Mouse (Mus musculus): ENCODE results near the gene Cldn14. TPM values are rescaled to one million over a fixed set of nuclear protein-coding genes. Genes with fewer than 3 reads are reported as not detected.

Cldn14 gene
- polyA plus RNA-seq, 1 experiment from 2014 or later = not detected

DNA sequence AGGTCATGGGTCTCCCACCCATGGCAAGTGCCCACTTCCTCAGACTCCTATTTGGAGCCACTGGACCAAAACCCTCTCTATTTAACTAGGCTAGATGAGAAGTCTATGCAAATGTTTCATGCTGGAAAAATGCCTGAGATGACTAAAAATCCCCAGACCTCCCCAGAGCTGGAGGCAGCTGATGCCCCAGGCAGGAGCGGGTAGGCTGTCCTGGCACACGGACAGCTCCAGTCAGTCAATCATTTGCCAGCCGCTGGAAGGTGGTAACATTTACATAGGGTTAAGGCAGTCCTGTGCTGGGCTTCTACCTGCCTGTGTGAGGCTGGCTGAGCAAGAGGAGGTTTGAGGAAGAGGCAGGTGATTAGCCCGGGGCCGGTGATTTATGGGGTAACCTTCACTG is 96.5 kb downstream of the Cldn14 start:
- Histone ChIP-seq H3K4me3 (no peak overlapping the region), H3K27ac (ENCODE audit: poor library complexity, severe bottlenecking) (no peak overlapping the region), H3K4me2 (no peak overlapping the region), H3K4me1 (replicated peaks) (no peaks in the 10 kb centered on the region), H3K9ac (no peak overlapping the region), H3K27me3 (replicated peaks) (no peaks in the 10 kb centered on the region), H3K36me3 (no peaks in the 10 kb centered on the region), H3K9me3 (replicated peaks) (no peaks in the 10 kb centered on the region)
- ATAC-seq (ENCODE audit: insufficient number of reproducible peaks, low FRiP score) = no peak
- 76% methylated on average over 5 of the region's 5 CpGs for WGBS

DNA sequence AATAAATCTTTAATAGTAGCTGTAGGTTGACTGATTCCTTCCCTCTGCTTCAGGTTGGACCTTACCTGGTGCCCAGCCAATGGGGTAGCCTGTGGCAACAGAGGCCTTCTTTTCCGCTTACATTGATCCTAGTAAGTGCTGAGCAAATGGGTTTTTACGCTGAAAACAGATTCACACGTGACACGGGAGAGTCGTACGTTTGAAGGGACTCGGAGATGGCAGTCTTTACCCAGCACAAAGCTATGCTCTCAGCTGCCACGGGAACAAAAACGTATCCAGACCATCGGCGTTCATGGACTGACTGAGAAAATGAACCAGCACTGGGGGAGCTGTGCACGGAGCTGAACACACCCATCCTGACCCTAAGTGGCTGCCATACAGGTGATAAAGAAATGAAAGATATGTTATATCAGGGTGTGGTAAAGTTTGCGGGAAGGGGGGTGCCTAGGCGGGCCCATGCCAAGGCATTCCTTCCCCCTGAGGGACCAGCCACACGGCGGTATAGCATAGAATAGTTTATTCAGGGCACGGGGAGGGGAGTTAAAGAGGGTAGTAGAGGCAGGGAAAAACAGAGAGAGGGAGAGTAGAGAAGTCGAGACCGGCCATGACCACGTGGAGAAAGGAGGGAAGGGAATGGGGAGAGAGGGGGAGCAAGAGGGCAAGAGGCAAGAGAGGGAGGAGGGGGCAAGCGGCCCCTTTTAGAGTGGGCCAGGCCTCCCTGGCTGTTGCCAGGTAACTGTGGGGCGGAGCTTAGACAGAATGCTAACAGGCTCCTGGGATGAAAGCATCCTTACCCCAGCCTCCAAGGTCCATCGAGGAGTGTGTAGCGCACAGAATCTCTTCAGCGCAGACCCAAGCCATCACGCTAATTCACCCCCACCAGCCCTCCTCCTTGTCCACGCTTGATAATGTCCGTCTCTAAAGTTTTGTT is 97.6 kb downstream of the Cldn14 start:
- H3K36me3 ChIP-seq = peaks cover under 1% of the 10 kb centered on the region; the same call in 1 of the 2 replicates
- ATAC-seq (ENCODE audit: insufficient number of reproducible peaks, low FRiP score) = no peak
- H3K9me3 ChIP-seq (replicated peaks) = no peaks in the 10 kb centered on the region
- WGBS = 58% methylated on average over 28 of the region's 28 CpGs
- no peak overlapping the region for H3K4me3 ChIP-seq
- H3K27me3 ChIP-seq (replicated peaks) = no peaks in the 10 kb centered on the region
- no peak overlapping the region for H3K27ac ChIP-seq (ENCODE audit: poor library complexity, severe bottlenecking)
- H3K9ac ChIP-seq = no peak overlapping the region
- no peaks in the 10 kb centered on the region for H3K4me1 ChIP-seq (replicated peaks)
- H3K4me2 ChIP-seq = no peak overlapping the region

DNA sequence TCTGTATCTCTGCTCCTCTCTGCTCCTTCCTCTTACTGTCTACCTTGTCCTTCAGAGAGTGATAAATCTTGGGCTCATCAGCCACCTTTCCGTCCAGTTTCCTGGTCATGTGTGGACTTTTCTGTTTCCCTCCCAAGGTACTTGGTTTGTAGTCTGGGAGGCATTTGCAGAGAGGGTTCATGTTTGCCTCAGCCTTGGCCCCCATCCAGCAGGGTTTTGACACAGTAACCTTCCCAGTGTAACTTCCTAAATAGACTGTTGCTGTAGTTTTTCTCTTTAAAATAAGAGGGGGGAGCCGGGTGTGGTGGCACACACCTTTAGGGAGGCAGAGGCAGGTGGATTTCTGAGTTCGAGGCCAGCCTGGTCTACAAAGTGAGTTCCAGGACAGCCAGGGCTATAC is 98.7 kb downstream of the Cldn14 start:
- Histone ChIP-seq H3K36me3 (peaks cover 9% of the 10 kb centered on the region; the same call in 1 of the 2 replicates), H3K4me1 (replicated peaks) (no peaks in the 10 kb centered on the region), H3K27ac (ENCODE audit: poor library complexity, severe bottlenecking) (no peak overlapping the region), H3K9me3 (replicated peaks) (no peaks in the 10 kb centered on the region), H3K4me3 (no peak overlapping the region), H3K4me2 (no peak overlapping the region), H3K27me3 (replicated peaks) (no peaks in the 10 kb centered on the region), H3K9ac (no peak overlapping the region)
- WGBS = 78% methylated on average over 3 of the region's 3 CpGs
- ATAC-seq (ENCODE audit: insufficient number of reproducible peaks, low FRiP score) = no peak

DNA sequence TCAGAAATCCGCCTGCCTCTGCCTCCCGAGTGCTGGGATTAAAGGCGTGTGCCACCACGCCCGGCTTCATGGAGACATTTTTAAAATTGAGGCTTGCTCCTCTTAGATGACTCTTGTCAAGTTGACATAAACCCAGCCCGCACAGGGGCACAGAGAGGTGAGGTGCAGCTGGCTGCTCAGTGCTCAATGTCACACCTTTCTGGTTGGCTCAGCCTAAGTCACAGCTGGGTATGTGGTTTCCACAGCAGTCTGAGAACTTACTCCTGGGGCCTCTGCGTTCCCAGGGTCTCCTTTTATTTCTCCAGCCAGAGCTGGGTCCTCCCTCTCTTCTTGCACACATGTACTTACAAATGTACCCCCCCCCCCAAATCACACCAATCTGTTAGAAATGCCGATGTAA is 100.4 kb downstream of the Cldn14 start:
- 82% methylated on average over 8 of the region's 8 CpGs for WGBS
- Histone ChIP-seq H3K27ac (ENCODE audit: poor library complexity, severe bottlenecking) (no peak overlapping the region), H3K27me3 (replicated peaks) (no peaks in the 10 kb centered on the region), H3K4me2 (no peak overlapping the region), H3K9ac (no peak overlapping the region), H3K4me1 (replicated peaks) (no peaks in the 10 kb centered on the region), H3K4me3 (no peak overlapping the region), H3K36me3 (peaks cover 23% of the 10 kb centered on the region; the same call in 1 of the 2 replicates), H3K9me3 (replicated peaks) (no peaks in the 10 kb centered on the region)
- ATAC-seq (ENCODE audit: insufficient number of reproducible peaks, low FRiP score) = no peak

DNA sequence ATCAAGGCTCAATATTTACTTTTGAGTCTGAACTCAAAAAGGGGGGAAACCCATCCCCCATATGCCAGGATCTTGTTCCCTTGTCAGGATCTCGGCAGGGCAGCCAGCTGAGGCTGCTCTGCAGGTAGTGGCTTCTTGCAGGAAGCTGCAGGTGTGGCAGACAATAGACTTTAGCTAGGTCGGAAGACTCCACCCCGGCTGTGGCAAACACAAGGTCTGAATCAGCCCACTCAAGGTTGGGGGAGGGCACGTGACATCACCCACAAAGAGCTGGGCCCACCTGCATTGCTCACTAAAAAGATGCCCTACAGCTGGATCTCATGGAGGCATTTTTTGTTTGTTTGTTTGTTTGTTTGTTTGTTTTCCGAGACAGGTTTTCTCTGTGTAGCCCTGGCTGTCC is 100.9 kb downstream of the Cldn14 start:
- 75% methylated on average over 5 of the region's 5 CpGs for WGBS
- Histone ChIP-seq H3K4me1 (replicated peaks) (no peaks in the 10 kb centered on the region), H3K4me2 (no peak overlapping the region), H3K36me3 (peaks cover 28% of the 10 kb centered on the region), H3K9ac (no peak overlapping the region), H3K4me3 (no peak overlapping the region), H3K27ac (ENCODE audit: poor library complexity, severe bottlenecking) (no peak overlapping the region), H3K9me3 (replicated peaks) (no peaks in the 10 kb centered on the region), H3K27me3 (replicated peaks) (no peaks in the 10 kb centered on the region)
- ATAC-seq (ENCODE audit: insufficient number of reproducible peaks, low FRiP score) = no peak

DNA sequence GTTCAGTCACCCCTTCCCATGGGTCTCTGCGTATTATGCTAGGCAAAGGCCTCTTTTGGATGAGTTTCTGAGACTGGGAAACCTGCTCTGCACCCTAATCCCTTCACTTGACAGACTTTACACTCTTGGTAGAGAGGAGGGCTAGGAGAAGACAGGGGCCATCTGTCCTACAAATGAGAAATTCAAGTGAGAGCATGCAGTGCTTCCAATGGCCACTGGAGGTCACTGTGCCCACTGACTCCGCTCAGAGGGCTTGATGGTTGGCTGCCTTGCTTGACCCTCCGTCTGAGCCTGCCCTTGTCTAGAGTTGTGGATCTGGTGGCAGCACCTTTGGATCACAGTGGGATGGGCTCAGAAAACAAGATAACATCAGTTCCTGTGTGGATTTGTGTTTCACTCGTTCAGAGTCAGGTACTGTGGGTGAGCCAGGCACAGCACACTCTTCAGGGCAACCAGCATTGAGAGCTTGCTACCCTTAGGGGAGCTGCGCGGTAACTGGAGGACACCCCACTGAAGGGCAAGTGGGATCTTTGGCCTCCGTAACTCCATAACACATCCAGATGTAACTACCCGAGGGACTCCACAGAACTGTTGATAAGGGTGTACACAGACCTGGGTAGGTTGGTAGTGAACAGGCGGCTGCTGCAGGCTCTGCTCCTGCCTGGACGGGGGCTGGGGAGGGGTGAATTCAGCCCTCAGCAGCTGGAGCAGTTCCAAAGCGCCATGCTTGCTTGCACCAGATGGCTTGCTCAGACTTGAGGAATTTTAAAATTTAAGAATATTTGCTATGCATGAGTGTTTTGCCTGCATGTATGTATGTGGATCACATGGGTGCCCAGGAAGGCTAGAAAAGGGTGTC is 102.3 kb downstream of the Cldn14 start:
- Histone ChIP-seq H3K27ac (ENCODE audit: poor library complexity, severe bottlenecking) (no peak overlapping the region), H3K9ac (no peak overlapping the region), H3K36me3 (peaks cover 40% of the 10 kb centered on the region), H3K9me3 (replicated peaks) (no peaks in the 10 kb centered on the region), H3K27me3 (replicated peaks) (no peaks in the 10 kb centered on the region), H3K4me3 (no peak overlapping the region), H3K4me2 (no peak overlapping the region), H3K4me1 (replicated peaks) (no peaks in the 10 kb centered on the region)
- 62% methylated on average over 11 of the region's 11 CpGs for WGBS
- ATAC-seq (ENCODE audit: insufficient number of reproducible peaks, low FRiP score) = 0 out of 2 replicates have a peak, but pooled peaks have one; percentile 35

DNA sequence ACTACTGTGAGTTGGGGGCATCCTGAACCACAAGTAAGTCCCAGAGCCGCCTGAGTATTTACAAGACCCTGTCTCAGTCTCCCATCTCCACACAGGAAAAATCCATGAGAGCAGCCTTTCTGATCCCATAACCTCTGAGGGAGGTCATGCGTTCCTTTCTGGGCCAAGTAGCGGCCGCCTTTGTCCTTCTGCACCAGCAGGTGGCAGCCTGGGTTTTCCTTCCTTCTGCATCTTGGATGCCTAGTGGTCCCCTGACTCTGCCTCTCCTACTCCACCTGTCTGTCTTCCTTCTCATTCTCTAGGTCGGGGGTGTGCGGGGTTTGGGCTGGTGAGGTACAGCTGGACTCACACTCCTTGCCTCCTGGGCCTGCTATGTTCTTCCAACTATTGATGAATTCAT is 105.6 kb downstream of the Cldn14 start:
- Histone ChIP-seq H3K36me3 (peaks cover 67% of the 10 kb centered on the region), H3K4me1 (replicated peaks) (no peaks in the 10 kb centered on the region), H3K27ac (ENCODE audit: poor library complexity, severe bottlenecking) (no peak overlapping the region), H3K27me3 (replicated peaks) (no peaks in the 10 kb centered on the region), H3K9me3 (replicated peaks) (no peaks in the 10 kb centered on the region), H3K4me2 (no peak overlapping the region), H3K9ac (no peak overlapping the region), H3K4me3 (no peak overlapping the region)
- no peak for ATAC-seq (ENCODE audit: insufficient number of reproducible peaks, low FRiP score)
- WGBS = 79% methylated on average over 6 of the region's 6 CpGs

DNA sequence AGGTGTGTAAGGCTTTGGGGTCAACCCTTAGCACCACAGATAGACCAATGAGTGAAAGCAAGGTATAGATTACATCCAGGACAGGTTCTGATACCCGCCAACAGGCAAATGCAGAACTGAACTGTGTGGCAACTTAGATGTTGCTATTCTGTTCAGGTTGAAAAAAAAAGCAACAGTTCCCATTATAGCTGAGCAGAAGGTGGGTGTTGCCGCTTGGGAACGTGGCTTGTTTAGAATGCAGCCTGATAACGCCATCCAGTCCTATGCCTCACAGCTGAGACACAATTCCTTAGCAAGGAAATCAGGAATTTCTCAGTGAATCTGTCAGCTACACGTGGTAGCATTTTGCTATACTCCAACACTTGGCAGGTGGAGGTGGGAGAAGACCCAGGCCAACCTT is 115.4 kb downstream of the Cldn14 start:
- Histone ChIP-seq H3K9me3 (replicated peaks) (no peaks in the 10 kb centered on the region), H3K9ac (no peak overlapping the region), H3K4me2 (no peak overlapping the region), H3K4me1 (replicated peaks) (no peaks in the 10 kb centered on the region), H3K4me3 (no peak overlapping the region), H3K36me3 (peaks cover 79% of the 10 kb centered on the region), H3K27me3 (replicated peaks) (no peaks in the 10 kb centered on the region), H3K27ac (ENCODE audit: poor library complexity, severe bottlenecking) (no peak overlapping the region)
- ATAC-seq (ENCODE audit: insufficient number of reproducible peaks, low FRiP score) = no peak
- WGBS = 79% methylated on average over 5 of the region's 5 CpGs

DNA sequence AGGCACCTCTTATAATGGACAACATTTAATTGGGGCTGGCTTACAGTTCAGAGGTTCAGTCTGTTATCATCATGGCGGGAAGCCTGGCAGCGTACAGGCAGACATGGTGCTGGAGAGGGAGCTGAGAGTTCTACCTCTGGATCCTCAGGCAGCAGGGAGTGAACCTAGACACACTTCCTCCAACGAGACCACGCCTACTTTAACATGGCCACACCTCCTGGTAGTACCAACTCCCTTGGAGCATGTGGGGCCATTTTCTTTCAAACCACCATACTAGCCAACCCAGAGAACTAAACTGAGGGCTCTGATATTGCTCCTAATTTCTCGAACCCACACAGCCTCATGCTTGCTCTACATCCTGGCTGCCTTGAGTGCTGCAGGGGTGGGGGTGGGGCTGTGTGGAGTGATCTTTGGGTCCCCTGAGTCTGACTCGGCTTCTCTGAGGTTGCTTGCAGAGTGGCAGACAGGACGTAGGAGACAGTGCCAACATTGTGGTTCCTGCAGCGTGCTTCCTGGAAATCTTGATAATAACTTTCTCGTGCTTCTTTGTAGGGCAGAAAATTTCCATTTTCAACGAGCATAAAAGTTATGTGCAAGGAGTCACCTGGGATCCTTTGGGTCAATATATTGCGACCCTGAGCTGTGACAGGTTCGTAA is 117.6 kb downstream of the Cldn14 start:
- H3K4me2 ChIP-seq = no peak overlapping the region
- no peak for ATAC-seq (ENCODE audit: insufficient number of reproducible peaks, low FRiP score)
- H3K27ac ChIP-seq (ENCODE audit: poor library complexity, severe bottlenecking) = no peak overlapping the region
- H3K4me1 ChIP-seq (replicated peaks) = no peaks in the 10 kb centered on the region
- 77% methylated on average over 12 of the region's 12 CpGs for WGBS
- no peak overlapping the region for H3K9ac ChIP-seq
- peaks cover 93% of the 10 kb centered on the region for H3K36me3 ChIP-seq
- no peak overlapping the region for H3K4me3 ChIP-seq
- no peaks in the 10 kb centered on the region for H3K27me3 ChIP-seq (replicated peaks)
- no peaks in the 10 kb centered on the region for H3K9me3 ChIP-seq (replicated peaks)

DNA sequence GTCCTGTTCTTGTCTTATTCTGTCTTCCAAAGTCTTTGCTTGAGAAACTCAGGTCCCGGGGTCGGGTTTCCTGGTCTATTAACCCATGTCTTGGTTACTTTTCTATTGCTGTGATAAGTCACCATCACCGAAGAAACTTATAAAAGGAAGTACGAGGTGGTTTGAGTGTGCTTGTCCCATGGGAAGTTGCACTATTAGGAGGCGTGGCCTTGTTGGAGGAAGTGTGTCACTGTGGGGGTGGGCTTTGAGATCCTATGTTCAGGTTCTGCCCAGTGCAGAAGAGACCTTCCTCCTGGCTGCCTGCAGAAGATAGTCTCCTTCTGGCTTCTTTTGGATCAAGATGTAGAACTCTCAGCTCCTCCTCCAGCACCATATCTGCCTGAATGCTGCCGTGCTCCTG is 120.2 kb downstream of the Cldn14 start:
- H3K4me3 ChIP-seq = no peak overlapping the region
- WGBS = 85% methylated on average over 6 of the region's 6 CpGs
- ATAC-seq (ENCODE audit: insufficient number of reproducible peaks, low FRiP score) = no peak
- H3K4me2 ChIP-seq = no peak overlapping the region
- H3K36me3 ChIP-seq = peaks cover 68% of the 10 kb centered on the region
- no peaks in the 10 kb centered on the region for H3K27me3 ChIP-seq (replicated peaks)
- peaks cover 13% of the 10 kb centered on the region; the same call in 1 of the 2 replicates for H3K4me1 ChIP-seq (replicated peaks)
- H3K9me3 ChIP-seq (replicated peaks) = no peaks in the 10 kb centered on the region
- H3K9ac ChIP-seq = no peak overlapping the region
- H3K27ac ChIP-seq (ENCODE audit: poor library complexity, severe bottlenecking) = no peak overlapping the region

DNA sequence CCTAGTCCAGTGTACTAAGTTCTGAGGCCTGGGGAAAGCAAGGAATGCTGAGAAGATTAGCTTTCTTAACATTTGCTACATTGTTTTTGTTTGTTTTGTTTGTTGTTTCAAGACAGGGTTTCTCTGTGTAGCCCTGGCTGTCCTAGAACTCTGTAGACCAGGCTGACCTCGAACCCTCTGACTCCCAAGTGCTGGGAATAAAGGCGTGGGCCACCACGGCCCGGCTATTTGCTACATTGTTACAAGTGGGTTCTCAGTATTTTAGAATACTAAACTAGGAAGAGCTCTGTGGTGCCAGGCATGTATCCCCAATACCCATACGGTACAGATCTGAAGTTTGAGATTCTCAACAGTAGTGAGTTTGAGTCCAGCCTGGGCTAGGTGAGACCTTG is 123.9 kb downstream of the Cldn14 start:
- Histone ChIP-seq H3K36me3 (peaks cover 31% of the 10 kb centered on the region), H3K9ac (peak overlapping the region; percentile 77), H3K27ac (ENCODE audit: poor library complexity, severe bottlenecking) (no peak overlapping the region), H3K4me3 (peak overlapping the region; percentile 65), H3K27me3 (replicated peaks) (no peaks in the 10 kb centered on the region), H3K4me1 (replicated peaks) (peaks cover 13% of the 10 kb centered on the region; the same call in 1 of the 2 replicates), H3K9me3 (replicated peaks) (no peaks in the 10 kb centered on the region), H3K4me2 (peak overlapping the region; percentile 85)
- no peak for ATAC-seq (ENCODE audit: insufficient number of reproducible peaks, low FRiP score)
- 63% methylated on average over 5 of the region's 5 CpGs for WGBS

All from heart, embryonic 12.5 days (tissue).